Mouse (Mus musculus): ENCODE measurements around the gene Gm17387.

DNA sequence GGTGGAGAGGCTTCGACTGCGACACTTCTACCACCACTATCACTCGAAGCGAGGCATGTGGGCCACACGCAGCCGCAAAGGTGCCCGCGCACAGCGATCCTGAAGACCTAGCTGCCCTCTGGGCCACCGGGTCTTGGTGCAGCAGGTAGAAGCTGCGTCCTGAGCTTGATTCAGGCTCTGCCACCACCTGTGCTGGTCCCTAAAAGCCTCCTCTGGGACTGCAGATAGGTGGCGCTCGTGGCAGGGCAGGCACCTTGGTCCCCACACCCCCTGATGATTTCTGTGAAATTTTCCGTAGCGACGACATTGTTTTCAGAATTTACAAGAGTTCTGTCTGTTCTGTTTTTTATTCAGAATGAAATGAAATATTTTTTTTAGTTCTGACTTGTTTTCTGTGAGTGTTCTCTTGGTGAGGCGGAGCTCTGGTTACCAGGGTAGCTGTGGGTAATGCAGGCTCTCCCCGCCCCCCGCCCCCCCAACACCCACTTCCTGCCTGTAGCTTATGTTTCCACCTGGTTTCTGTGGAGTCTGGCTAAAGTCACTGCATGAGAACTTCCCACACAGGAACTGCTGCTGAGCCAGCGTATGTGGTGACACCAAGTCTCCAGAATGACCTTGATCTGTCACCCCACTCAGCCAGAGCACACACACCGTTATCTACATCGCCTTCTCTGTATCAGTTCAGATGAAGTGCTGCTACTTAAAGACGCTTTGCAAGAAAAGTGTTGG, 43.2 kb downstream of the Gm17387 start:
- peak; percentile 33; the same call in 1 of the 2 replicates for TF ChIP-seq CTCF (IDR thresholded peaks at IDR 0.05; ENCODE audit: insufficient read depth, low read depth, low read length)
- no peak for TF ChIP-seq POLR2A (IDR thresholded peaks at IDR 0.05; ENCODE audit: insufficient read depth, low read depth, low read length)

All from olfactory bulb, adult 2 months (tissue).